23 mouse cellular contexts compared by ENCODE assay signal in genomic region chr7:121896689-121897088, GRCm38 (mm10). TPM values are rescaled to one million over a fixed set of nuclear protein-coding genes. Genes with fewer than 3 reads are reported as not detected.
A peak's percentile ranks its signal among the peaks of the same experiment; 100 is the strongest.
DNase-seq lines count a peak whose midpoint lies in the region; ATAC-seq and TF ChIP-seq lines count a peak whose summit lies in the region.
"Had no signal": no experiment of that assay in that cellular context is flagged by ENCODE, and none has a peak within 500 bp of the region (broad histone marks: within the 10 kb centered on the region; RNA-seq: fewer than 3 reads in every experiment).

No protein-coding gene starts in this region.

- H3K4me1 ChIP-seq in lung, embryonic 16.5 days (replicated peaks; ENCODE audit: control insufficient read depth, insufficient read depth, low read length) = no peaks in the 10 kb centered on the region
- H3K4me1 ChIP-seq in lung, postnatal 0 days (ENCODE audit: insufficient read depth, low read depth, low read length) = no peaks in the 10 kb centered on the region
- no peaks in the 10 kb centered on the region; the same call in 1 of the 2 replicates for H3K4me1 ChIP-seq in lung, adult 2 months (ENCODE audit: control insufficient read depth, insufficient read depth, low read length)
- H3K4me1 ChIP-seq in stomach, postnatal 0 days (replicated peaks; ENCODE audit: control insufficient read depth, insufficient read depth) = no peaks in the 10 kb centered on the region

- no peak for DNase-seq in lung, postnatal 14 days
- DNase-seq in lung, postnatal 0 days (ENCODE audit: low spot score) = no peak
- no peak for DNase-seq in lung, adult 2 months
- DNase-seq in stomach, postnatal 0 days (ENCODE audit: low spot score) = peak; percentile 40
- no peak for DNase-seq in adrenal gland, postnatal 4 days (ENCODE audit: low spot score in 2 of 2)
- DNase-seq: adrenal gland, adult 2 months; adrenal gland, adult 8-10 months; adrenal gland, postnatal 10 days; adrenal gland, postnatal 14 days; adrenal gland, postnatal 25 days; adrenal gland, postnatal 36 days; B cell, adult 2 months; cerebellum, adult 11 months; cerebellum, adult 11-12 months; cerebellum, adult 18-20 months; cerebellum, adult 2 months had no signal

- TF ChIP-seq CTCF in lung, postnatal 0 days (IDR thresholded peaks at IDR 0.05) = no peak
- no peak for TF ChIP-seq CTCF in lung, adult 2 months (IDR thresholded peaks at IDR 0.05; ENCODE audit: insufficient read depth, low read length)
- TF ChIP-seq CTCF in stomach, postnatal 0 days (IDR thresholded peaks at IDR 0.05; ENCODE audit: low read depth) = no peak

- no peak overlapping the region for H3K4me2 ChIP-seq in lung, embryonic 16.5 days (ENCODE audit: low read depth, low read length)
- H3K4me2 ChIP-seq in lung, postnatal 0 days (replicated peaks; ENCODE audit: low read depth, low read length) = no peak overlapping the region
- no peak overlapping the region for H3K4me2 ChIP-seq in stomach, postnatal 0 days (replicated peaks; ENCODE audit: low read depth)

- no peaks in the 10 kb centered on the region for H3K27me3 ChIP-seq in lung, embryonic 16.5 days (ENCODE audit: control insufficient read depth, insufficient read depth, low read depth, low read length)
- no peaks in the 10 kb centered on the region for H3K27me3 ChIP-seq in lung, postnatal 0 days (replicated peaks; ENCODE audit: insufficient read depth, low read length)
- H3K27me3 ChIP-seq in stomach, postnatal 0 days (ENCODE audit: control insufficient read depth, insufficient read depth, low read length) = no peaks in the 10 kb centered on the region
- H3K27me3 ChIP-seq: Patski had no signal

- peak; percentile 77 for TF ChIP-seq EP300 in lung, postnatal 0 days (IDR thresholded peaks at IDR 0.05)
- TF ChIP-seq EP300 in stomach, postnatal 0 days (optimal IDR thresholded peaks at IDR 0.05) = no peak

- H3K4me3 ChIP-seq in lung, embryonic 16.5 days (ENCODE audit: low read length) = no peak overlapping the region
- H3K4me3 ChIP-seq in lung, postnatal 0 days (ENCODE audit: low read depth, low read length) = no peak overlapping the region
- no peak overlapping the region for H3K4me3 ChIP-seq in lung, adult 2 months (replicated peaks; ENCODE audit: extremely low read depth, low read depth, low read length)
- no peak overlapping the region for H3K4me3 ChIP-seq in stomach, postnatal 0 days (ENCODE audit: low read depth, low read length)

- H3K9ac ChIP-seq in lung, embryonic 16.5 days (ENCODE audit: low read length) = no peak overlapping the region
- H3K9ac ChIP-seq in lung, postnatal 0 days (replicated peaks; ENCODE audit: low read depth) = no peak overlapping the region
- no peak overlapping the region for H3K9ac ChIP-seq in stomach, postnatal 0 days (ENCODE audit: low read length)

- no peaks in the 10 kb centered on the region for H3K9me3 ChIP-seq in lung, embryonic 16.5 days (ENCODE audit: control insufficient read depth, low read length)
- H3K9me3 ChIP-seq in lung, postnatal 0 days (ENCODE audit: low read length) = no peaks in the 10 kb centered on the region
- H3K9me3 ChIP-seq in stomach, postnatal 0 days (ENCODE audit: control insufficient read depth, low read length) = no peaks in the 10 kb centered on the region
- H3K9me3 ChIP-seq: G1E had no signal

- no peak overlapping the region for H3K27ac ChIP-seq in lung, embryonic 16.5 days (ENCODE audit: low read length)
- H3K27ac ChIP-seq in lung, postnatal 0 days (ENCODE audit: low read length) = 0 out of 2 replicates have a peak overlapping the region, but pooled peaks have one; percentile 38
- H3K27ac ChIP-seq in stomach, postnatal 0 days (replicated peaks) = no peak overlapping the region

- 33% methylated on average over 6 of the region's 6 CpGs for WGBS in lung, embryonic 16.5 days
- WGBS in lung, postnatal 0 days = 41% methylated on average over 6 of the region's 6 CpGs
- WGBS in lung, adult 2 months = 47% methylated on average over 6 of the region's 6 CpGs
- 31% methylated on average over 6 of the region's 6 CpGs for WGBS in stomach, postnatal 0 days

- H3K36me3 ChIP-seq in lung, embryonic 16.5 days (ENCODE audit: control insufficient read depth, insufficient read depth, low read length) = no peaks in the 10 kb centered on the region
- no peaks in the 10 kb centered on the region for H3K36me3 ChIP-seq in lung, postnatal 0 days (ENCODE audit: insufficient read depth, low read length)
- H3K36me3 ChIP-seq in stomach, postnatal 0 days (ENCODE audit: control insufficient read depth, insufficient read depth, low read length) = no peaks in the 10 kb centered on the region
- H3K36me3 ChIP-seq: G1E had no signal

- no peak for TF ChIP-seq POLR2A in lung, adult 2 months (IDR thresholded peaks at IDR 0.05; ENCODE audit: borderline replicate concordance, extremely low read depth, low read depth, low read length)

- ATAC-seq in lung, embryonic 16.5 days (ENCODE audit: low read depth) = peak; percentile 47
- ATAC-seq in lung, postnatal 0 days = peak; percentile 86
- peak; percentile 89 for ATAC-seq in stomach, postnatal 0 days (ENCODE audit: low FRiP score, low TSS enrichment)
- ATAC-seq: activated CD4-positive, CD25-positive, alpha-beta regulatory T cell, adult 4 months; CD4-positive, CD25-positive, alpha-beta regulatory T cell, adult 4 months; Patski had no signal

RNA-seq across cellular contexts. Expression of gene Scnn1b, which starts 31.9 kb away (rescaled TPM):
- 7.1 and 7.4 TPM in 2 replicates for polyA plus RNA-seq in lung, embryonic 16.5 days (2015; fragmentation: Nextera tagmentation; extraction: Ambion mirVana)
- 76.3 and 79.1 TPM in 2 replicates for polyA plus RNA-seq in lung, postnatal 0 days (2015; fragmentation: Nextera tagmentation; extraction: Ambion mirVana)
- polyA plus RNA-seq in lung, adult 2 months (2012; rRNA removed) = 135 and 179 TPM in 2 replicates
- 10.1 and 10.8 TPM in 2 replicates for polyA plus RNA-seq in stomach, postnatal 0 days (2015; fragmentation: Nextera tagmentation; extraction: Ambion mirVana)
- 1 to 10 TPM in 1 of 2 experiments, under 1 TPM in 1; 0.96 to 9.5 TPM for total RNA-seq in adrenal gland, postnatal 4 days (2021)
- total RNA-seq: adrenal gland, adult 2 months; adrenal gland, postnatal 14 days; adrenal gland, postnatal 25 days; MEL had no signal
- polyA plus RNA-seq: activated CD4-positive, CD25-positive, alpha-beta regulatory T cell, adult 4 months; C2C12; CD4-positive, CD25-positive, alpha-beta regulatory T cell, adult 4 months; G1E had no signal
